Mouse (Mus musculus): ENCODE measurements around the gene Syt5.

- TF ChIP-seq CTCF (IDR thresholded peaks at IDR 0.05) (no peak), EP300 (IDR thresholded peaks at IDR 0.05; ENCODE audit: insufficient read depth, low read depth, low read length) (no peak), POLR2A (IDR thresholded peaks at IDR 0.05; ENCODE audit: insufficient read depth, low read depth, low read length) (no peak)
Observed at GRCm38 (mm10) chr7:4503100-4503499, 44.2 kb downstream of the Syt5 start.

Data from heart, adult 2 months (tissue).